Mouse (Mus musculus) ES-E14 (cell line): ENCODE data around the gene Trp53. TPM values are rescaled to one million over a fixed set of nuclear protein-coding genes. Genes with fewer than 3 reads are reported as not detected.

ENCODE experiments used
- DNase-seq: peaks from one replicate; pipeline ENCODE4 v3.0.0-alpha.2; 2013; ENCODE audit warnings: low read depth, low spot score
- H3K27ac ChIP-seq: 2 replicates; pipeline ENCODE4 v1.5.1; 2012; ENCODE audit warnings: low read depth, mild to moderate bottlenecking, low read length, moderate library complexity, mixed read lengths; ENCODE audit not compliant: poor library complexity, insufficient read depth, severe bottlenecking
- H3K36me3 ChIP-seq: 2 replicates; pipeline ENCODE4 v1.6.1; 2012; ENCODE audit warnings: mild to moderate bottlenecking, low read length, moderate library complexity, mixed read lengths; ENCODE audit not compliant: control insufficient read depth, poor library complexity, insufficient read depth, severe bottlenecking
- H3K4me1 ChIP-seq, 2 experiments: fragments of 150-350 bp in 1 of 2; sonication (generic) in 1 of 2; 2 replicates each; pipeline ENCODE4 v1.6.1; 2012; ENCODE audit warnings: low read length in 2 of 2, mild to moderate bottlenecking in 1 of 2, mixed read lengths in 1 of 2; ENCODE audit not compliant: control insufficient read depth in 2 of 2, insufficient read depth in 2 of 2, poor library complexity in 1 of 2
- H3K4me3 ChIP-seq, 2 experiments: fragments of 150-350 bp in 1 of 2; sonication (generic) in 1 of 2; 2 replicates each; pipeline ENCODE4 v1.5.1; 2012; ENCODE audit warnings: low read length in 2 of 2, low read depth in 1 of 2, mild to moderate bottlenecking in 1 of 2, mixed read lengths in 1 of 2; ENCODE audit not compliant: insufficient read depth in 1 of 2, poor library complexity in 1 of 2, severe bottlenecking in 1 of 2
- H3K9ac ChIP-seq: 2 replicates; pipeline ENCODE4 v1.6.1; 2012; ENCODE audit warnings: low read depth, mild to moderate bottlenecking, low read length, mixed read lengths; ENCODE audit not compliant: poor library complexity, insufficient read depth, severe bottlenecking
- H3K9me3 ChIP-seq: fragments of 150-350 bp; sonication (generic); 2 replicates; pipeline ENCODE4 v1.6.1; 2012; ENCODE audit warnings: low read depth, mild to moderate bottlenecking, low read length; ENCODE audit not compliant: control insufficient read depth, insufficient read depth
- CHD2 ChIP-seq: IDR thresholded peaks from 2 replicates; pipeline ENCODE4 v1.6.1; 2014; ENCODE audit warnings: mild to moderate bottlenecking, low read depth, low read length, inconsistent platforms
- HCFC1 ChIP-seq: IDR thresholded peaks from 2 replicates; pipeline ENCODE4 v1.6.1; 2012; ENCODE audit warnings: low read length, inconsistent platforms, borderline replicate concordance; ENCODE audit not compliant: insufficient read depth
- MAFK ChIP-seq: IDR thresholded peaks from 2 replicates; pipeline ENCODE4 v1.6.1; 2014; ENCODE audit warnings: mild to moderate bottlenecking, low read depth, low read length, inconsistent platforms; ENCODE audit not compliant: insufficient read depth
- ZC3H11A ChIP-seq: IDR thresholded peaks from 2 replicates; pipeline ENCODE4 v1.6.1; 2012; ENCODE audit warnings: low read depth, mild to moderate bottlenecking, inconsistent platforms, low read length, borderline replicate concordance
- ZNF384 ChIP-seq: IDR thresholded peaks from 2 replicates; pipeline ENCODE4 v1.6.1; 2012; ENCODE audit warnings: low read depth, low read length, inconsistent platforms
- in situ Hi-C, 2 experiments: fragments of 600-800 bp; cut with MboI; formaldehyde crosslinking; loops; one replicate each; pipeline ENCODE4 v1.15.1; 2025; ENCODE audit warnings: low sequenced_read_pairs in 2 of 2, inconsistent platforms in 1 of 2; ENCODE audit not compliant: unreplicated experiment in 2 of 2
- total RNA-seq: library from RNA; depleted of rRNA; stranded (reverse); fragments of 300-350 nt; gene quantifications from 2 replicates; pipeline ENCODE4 v1.2.3, GENCODE M21; 2012

The Trp53 gene
- total RNA-seq, 1 experiment, result 105 TPM

- H3K27ac ChIP-seq, result peak overlapping the region; percentile 70; the same call in 1 of the 2 replicates
- no peak for DNase-seq
- no peak overlapping the region for H3K4me3 ChIP-seq
- H3K4me1 ChIP-seq, result peaks cover 19 to 40% of the 10 kb centered on the region in 2 experiments
- in situ Hi-C loops, result no loop called here
- no peaks in the 10 kb centered on the region for H3K9me3 ChIP-seq
- TF ChIP-seq HCFC1, result no peak
- TF ChIP-seq ZC3H11A, result no peak
- TF ChIP-seq ZNF384, result no peak
- no peak for TF ChIP-seq MAFK
- TF ChIP-seq CHD2, result no peak
- H3K9ac ChIP-seq, result no peak overlapping the region
- peaks cover 30% of the 10 kb centered on the region for H3K36me3 ChIP-seq
Observed at GRCm38 (mm10) chr11:69565131-69565530, 15.0 kb upstream of the Trp53 start.

- peaks cover 35% of the 10 kb centered on the region for H3K36me3 ChIP-seq
- no peak overlapping the region for H3K9ac ChIP-seq
- in situ Hi-C loops, result no loop called here
- TF ChIP-seq ZC3H11A (no peak), HCFC1 (no peak), MAFK (no peak), ZNF384 (no peak), CHD2 (no peak)
- no peak overlapping the region for H3K4me3 ChIP-seq
- no peak for DNase-seq
- H3K27ac ChIP-seq, result no peak overlapping the region
- H3K4me1 ChIP-seq, result peaks cover 2 to 12% of the 10 kb centered on the region in 2 experiments; a peak in 3 of 4 replicates
- H3K9me3 ChIP-seq, result no peaks in the 10 kb centered on the region
Observed at GRCm38 (mm10) chr11:69575220-69575619, 4.9 kb upstream of the Trp53 start.

GRCm38 (mm10) chr11:69576307-69576706 is 3.9 kb upstream of the Trp53 start:
- in situ Hi-C loops, result no loop called here
- TF ChIP-seq ZNF384, result no peak
- no peak for TF ChIP-seq CHD2
- TF ChIP-seq HCFC1, result no peak
- TF ChIP-seq ZC3H11A, result no peak
- no peak for TF ChIP-seq MAFK
- Histone ChIP-seq H3K9ac (no peak overlapping the region), H3K36me3 (peaks cover 26% of the 10 kb centered on the region), H3K4me3 (no peak overlapping the region), H3K27ac (no peak overlapping the region), H3K4me1 (peaks cover 2 to 12% of the 10 kb centered on the region in 2 experiments; a peak in 3 of 4 replicates), H3K9me3 (no peaks in the 10 kb centered on the region)
- no peak for DNase-seq

- H3K9me3 ChIP-seq, result no peaks in the 10 kb centered on the region
- no peak for DNase-seq
- 0 out of 2 replicates have a peak overlapping the region, but pooled peaks have one; percentile 25 for H3K27ac ChIP-seq
- H3K36me3 ChIP-seq, result peaks cover 26% of the 10 kb centered on the region
- H3K4me3 ChIP-seq, result peak overlapping the region; percentile 79 to 85
- H3K9ac ChIP-seq, result peak overlapping the region; percentile 88
- in situ Hi-C loops, result no loop called here
- TF ChIP-seq HCFC1 (no peak), ZC3H11A (no peak), ZNF384 (no peak), MAFK (no peak), CHD2 (no peak)
- H3K4me1 ChIP-seq, result peaks cover 6 to 12% of the 10 kb centered on the region in 2 experiments
Observed at GRCm38 (mm10) chr11:69578301-69578700, 1.9 kb upstream of the Trp53 start.
